Comparison of ENCODE assay signal across 20 mouse cellular contexts in the genomic region with DNA sequence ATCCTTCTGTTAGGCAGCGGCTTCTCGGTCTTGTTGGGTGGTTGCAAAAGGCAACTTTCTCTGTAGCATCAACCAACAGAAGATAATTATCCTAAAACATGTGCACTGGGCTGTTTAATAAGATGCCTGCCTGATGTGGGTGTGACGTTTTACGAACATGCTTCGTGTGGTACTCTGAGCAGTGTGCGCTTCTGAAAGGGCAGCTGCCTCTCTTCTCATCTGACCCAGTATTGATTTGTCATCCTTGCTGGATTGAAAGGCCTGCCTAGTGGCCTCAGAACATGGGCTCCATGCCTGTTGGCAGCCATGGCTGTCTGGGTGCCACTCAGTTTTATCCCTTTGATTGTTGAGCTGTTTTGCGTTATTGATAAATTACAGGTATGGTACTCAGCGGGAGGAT.
"Had no signal": no experiment of that assay in that cellular context is flagged by ENCODE, and none has a peak within 500 bp of the region (broad histone marks: within the 10 kb centered on the region; RNA-seq: fewer than 3 reads in every experiment).

No protein-coding gene starts in this region.

- H3K9ac ChIP-seq: kidney, embryonic 15.5 days; liver, embryonic 13.5 days; neural tube, embryonic 12.5 days had no signal

- H3K4me1 ChIP-seq: kidney, embryonic 15.5 days; liver, embryonic 13.5 days had no signal

- H3K4me2 ChIP-seq: kidney, embryonic 15.5 days; liver, embryonic 13.5 days; neural tube, embryonic 12.5 days had no signal

- H3K36me3 ChIP-seq: kidney, embryonic 15.5 days; liver, embryonic 13.5 days; neural tube, embryonic 12.5 days had no signal

- H3K27me3 ChIP-seq: kidney, embryonic 15.5 days; liver, embryonic 13.5 days; neural tube, embryonic 12.5 days had no signal

- H3K27ac ChIP-seq: kidney, embryonic 15.5 days; left cerebral cortex, adult 2 months; liver, embryonic 13.5 days; neural tube, embryonic 12.5 days; stomach, postnatal 0 days had no signal

- DNase-seq: kidney, adult 11 months; kidney, adult 8-10 months; kidney, postnatal 10 days; kidney, postnatal 36 days; layer of hippocampus, postnatal 36 days; liver, embryonic 13.5 days; lung, adult 2 months; lung, postnatal 14 days; lung, postnatal 4 days; midbrain, embryonic 14.5 days; right cerebral cortex, adult 18-20 months; right cerebral cortex, postnatal 14 days; right cerebral cortex, postnatal 4 days; thymus, adult 2 months; thymus, postnatal 14 days; thymus, postnatal 4 days had no signal

- H3K4me3 ChIP-seq: kidney, embryonic 15.5 days; left cerebral cortex, adult 2 months; liver, embryonic 13.5 days; neural tube, embryonic 12.5 days had no signal

- H3K9me3 ChIP-seq: kidney, embryonic 15.5 days; liver, embryonic 13.5 days; neural tube, embryonic 12.5 days had no signal
